Mouse (Mus musculus) thymus, adult 2 months (tissue): ENCODE data around the gene Cd300lf. TPM values are rescaled to one million over a fixed set of nuclear protein-coding genes. Genes with fewer than 3 reads are reported as not detected.
A peak's percentile ranks its signal among the peaks of the same experiment; 100 is the strongest.

ENCODE experiments used
- DNase-seq: peaks from one replicate; pipeline ENCODE4 v3.0.0; 2021
- H3K27ac ChIP-seq: fragments of 200-500 bp; 2 replicates; pipeline ENCODE4 v1.5.1; 2012; ENCODE audit warnings: low read length, control low read depth; ENCODE audit not compliant: control insufficient read depth, insufficient read depth
- H3K27me3 ChIP-seq: fragments of 200-500 bp; 2 replicates; pipeline ENCODE4 v1.6.1; 2012; ENCODE audit warnings: mild to moderate bottlenecking, low read length, moderate library complexity, mixed read lengths; ENCODE audit not compliant: control insufficient read depth, insufficient read depth
- H3K36me3 ChIP-seq: fragments of 200-500 bp; 2 replicates; pipeline ENCODE4 v1.6.1; 2012; ENCODE audit warnings: mild to moderate bottlenecking, low read length, moderate library complexity; ENCODE audit not compliant: control insufficient read depth, insufficient read depth
- H3K4me1 ChIP-seq: fragments of 200-500 bp; replicated peaks from 2 replicates; pipeline ENCODE4 v1.6.1; 2012; ENCODE audit warnings: low read length; ENCODE audit not compliant: control insufficient read depth, insufficient read depth
- H3K4me3 ChIP-seq: fragments of 200-500 bp; 2 replicates; pipeline ENCODE4 v1.5.1; 2012; ENCODE audit warnings: mild to moderate bottlenecking, low read length, control low read depth, moderate library complexity; ENCODE audit not compliant: control insufficient read depth, insufficient read depth
- CTCF ChIP-seq: fragments of 200-500 bp; IDR thresholded peaks from 2 replicates; pipeline ENCODE4 v1.5.1; 2012; ENCODE audit warnings: mild to moderate bottlenecking, control low read depth, low read length, moderate library complexity, borderline replicate concordance; ENCODE audit not compliant: control insufficient read depth, poor library complexity, insufficient read depth; ENCODE audit errors: extremely low read depth
- POLR2A ChIP-seq: fragments of 200-500 bp; IDR thresholded peaks from 2 replicates; pipeline ENCODE4 v1.6.1; 2012; ENCODE audit warnings: mild to moderate bottlenecking, low read length, control low read depth, moderate library complexity; ENCODE audit not compliant: control insufficient read depth, poor library complexity, insufficient read depth; ENCODE audit errors: extremely low read depth
- WGBS: fragments of 180-500 bp; shearing (Covaris S2); methylation state at CpG from one replicate; pipeline ENCODE4 v1.1.7; 2018; 5-methylcytosine and 5-hydroxymethylcytosine counted together
- polyA plus RNA-seq: library from polyadenylated mRNA; depleted of rRNA; stranded (reverse); fragments of >200 nt; gene quantifications from 2 replicates; pipeline ENCODE4 v1.2.3, GENCODE M21; 2012

Gene Cd300lf
- polyA plus RNA-seq, 1 experiment: 10.4 TPM

GRCm38 (mm10) chr11:115166776-115167175 lies 33.0 kb upstream of the Cd300lf start:
- 93% methylated on average over 3 of the region's 3 CpGs for WGBS
- H3K27ac ChIP-seq: no peak overlapping the region
- no peak overlapping the region for H3K4me3 ChIP-seq
- peaks cover 44% of the 10 kb centered on the region for H3K4me1 ChIP-seq
- no peak for DNase-seq
- TF ChIP-seq POLR2A: no peak
- no peak for TF ChIP-seq CTCF
- no peaks in the 10 kb centered on the region for H3K27me3 ChIP-seq
- peaks cover 27% of the 10 kb centered on the region for H3K36me3 ChIP-seq

DNA sequence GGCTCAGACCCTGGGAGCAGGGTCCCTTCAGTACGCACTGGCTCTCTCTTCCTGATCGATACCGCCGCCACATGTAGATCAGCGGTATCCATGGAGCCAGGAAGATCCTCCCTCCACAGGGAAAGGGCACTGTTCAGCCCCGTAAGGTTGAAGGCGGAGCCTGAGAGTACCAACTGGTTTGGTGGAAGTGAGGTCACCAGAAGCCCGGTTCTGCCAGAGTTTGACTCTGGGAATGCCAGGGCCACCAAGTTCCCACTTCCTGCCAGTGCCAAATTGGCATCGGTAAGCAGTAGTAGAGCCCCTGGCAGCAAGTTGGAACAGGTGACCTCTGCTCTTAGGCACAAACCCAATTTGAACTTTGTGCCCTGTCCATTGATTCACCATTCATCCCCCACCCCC lies 31.2 kb upstream of the Cd300lf start:
- 9% methylated on average over 9 of the region's 9 CpGs for WGBS
- TF ChIP-seq POLR2A: no peak
- no peak for TF ChIP-seq CTCF
- Histone ChIP-seq H3K36me3 (peaks cover 13% of the 10 kb centered on the region), H3K27me3 (no peaks in the 10 kb centered on the region), H3K4me1 (peaks cover 52% of the 10 kb centered on the region), H3K4me3 (peak overlapping the region; percentile 81), H3K27ac (no peak overlapping the region)
- DNase-seq: no peak

- Histone ChIP-seq H3K36me3 (peaks cover 10% of the 10 kb centered on the region), H3K27me3 (no peaks in the 10 kb centered on the region), H3K4me3 (peak overlapping the region; percentile 81), H3K27ac (peak overlapping the region; percentile 61; the same call in 1 of the 2 replicates), H3K4me1 (peaks cover 57% of the 10 kb centered on the region)
- no peak; the same call in 1 of the 2 replicates for TF ChIP-seq POLR2A
- no peak for TF ChIP-seq CTCF
- WGBS: under 1% methylated on average over 13 of the region's 14 CpGs
- DNase-seq: no peak
Observed at GRCm38 (mm10) chr11:115164341-115164975, 30.7 kb upstream of the Cd300lf start.

DNA sequence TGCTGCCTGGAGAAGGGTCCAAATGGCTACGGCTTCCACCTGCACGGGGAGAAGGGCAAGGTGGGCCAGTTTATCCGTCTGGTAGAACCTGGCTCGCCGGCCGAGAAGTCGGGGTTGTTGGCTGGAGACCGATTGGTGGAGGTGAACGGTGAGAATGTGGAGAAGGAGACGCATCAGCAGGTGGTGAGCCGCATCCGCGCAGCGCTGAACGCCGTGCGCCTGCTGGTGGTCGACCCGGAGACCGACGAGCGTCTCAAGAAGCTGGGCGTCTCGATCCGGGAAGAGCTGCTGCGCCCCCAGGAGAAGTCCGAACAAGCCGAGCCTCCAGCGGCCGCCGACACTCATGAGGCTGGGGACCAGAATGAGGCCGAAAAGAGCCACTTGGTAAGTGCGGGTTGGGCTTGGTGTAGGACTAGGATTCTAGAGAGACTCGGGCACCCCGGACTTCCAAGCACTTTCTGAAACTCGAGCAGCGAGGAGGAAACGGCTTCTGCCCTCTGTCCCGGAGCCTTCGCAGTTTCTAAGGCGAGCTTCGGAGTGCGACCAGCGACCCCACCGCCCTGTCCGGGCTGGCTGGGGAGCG lies 29.9 kb upstream of the Cd300lf start:
- H3K4me1 ChIP-seq: peaks cover 61% of the 10 kb centered on the region
- DNase-seq: peak; percentile 75
- under 1% methylated on average over 47 of the region's 47 CpGs for WGBS
- H3K27ac ChIP-seq: peak overlapping the region; percentile 61
- H3K27me3 ChIP-seq: no peaks in the 10 kb centered on the region
- peaks cover 5% of the 10 kb centered on the region for H3K36me3 ChIP-seq
- H3K4me3 ChIP-seq: peak overlapping the region; percentile 81
- no peak for TF ChIP-seq POLR2A

- Histone ChIP-seq H3K27ac (peak within 1 kb of the TSS; percentile 94), H3K27me3 (no peaks in the 10 kb centered on the region), H3K36me3 (no peaks in the 10 kb centered on the region; the same call in 1 of the 2 replicates), H3K4me3 (peak within 1 kb of the TSS; percentile 81), H3K4me1 (peaks cover 62% of the 10 kb centered on the region)
- WGBS: under 1% methylated on average over 47 of the region's 47 CpGs
- TF ChIP-seq POLR2A (peak; percentile 100), CTCF (no peak)
- DNase-seq: peak; percentile 100
Observed at GRCm38 (mm10) chr11:115162832-115163480, 29.2 kb upstream of the Cd300lf start, which contains the start of gene Slc9a3r1. Gene Slc9a3r1, plus strand, starts transcription at chr11:115163341.

DNA sequence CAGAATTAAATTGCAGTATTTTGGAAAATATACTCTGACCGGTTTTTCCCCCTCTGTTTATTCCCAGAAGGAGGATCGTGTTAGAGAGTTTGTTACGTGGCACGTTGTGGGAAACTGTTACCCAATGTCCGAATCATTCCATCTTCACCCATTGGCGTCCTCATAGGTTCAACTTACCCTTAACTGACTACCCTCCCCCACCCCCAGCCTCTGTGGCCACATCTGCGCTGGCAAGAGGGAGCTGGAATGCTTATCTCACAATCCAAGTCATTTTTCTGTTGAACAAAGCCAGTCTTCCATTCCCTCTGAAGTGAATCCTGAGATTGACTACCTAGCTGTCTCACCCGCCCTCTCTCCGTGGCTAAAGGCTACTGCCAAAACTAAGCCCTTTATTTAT lies 28.4 kb upstream of the Cd300lf start:
- DNase-seq: no peak
- TF ChIP-seq POLR2A (no peak), CTCF (no peak)
- H3K4me3 ChIP-seq: no peak overlapping the region; the same call in 1 of the 2 replicates
- peaks cover 61% of the 10 kb centered on the region for H3K4me1 ChIP-seq
- peak overlapping the region; percentile 94 for H3K27ac ChIP-seq
- no peaks in the 10 kb centered on the region for H3K36me3 ChIP-seq
- 37% methylated on average over 9 of the region's 9 CpGs for WGBS
- no peaks in the 10 kb centered on the region for H3K27me3 ChIP-seq
